Mouse (Mus musculus) kidney, embryonic 16.5 days (tissue): ENCODE results near the gene Gtf2h3. TPM values are rescaled to one million over a fixed set of nuclear protein-coding genes. Genes with fewer than 3 reads are reported as not detected.
"Not testable (repeated sequence)": the region's sequence is repeated elsewhere in the genome, so short reads cannot be mapped to it uniquely, and the experiment has no call there.

Source experiments
- ATAC-seq: fragments of 200-750 bp; cut with Nextera tagmentation; 2 replicates; pipeline ENCODE4 v1.8.0; 2017; ENCODE audit warnings: moderate TSS enrichment; ENCODE audit not compliant: low FRiP score, low TSS enrichment
- H3K27ac ChIP-seq: fragments of 300-500 bp; sonication (generic); 2 replicates; pipeline ENCODE4 v1.5.1; 2014; ENCODE audit warnings: low read length
- H3K27me3 ChIP-seq: fragments of 300-500 bp; sonication (generic); 2 replicates; pipeline ENCODE4 v1.6.1; 2014; ENCODE audit warnings: low read length, control low read depth, mixed read lengths; ENCODE audit not compliant: insufficient read depth
- H3K36me3 ChIP-seq: fragments of 300-500 bp; sonication (generic); 2 replicates; pipeline ENCODE4 v1.6.1; 2014; ENCODE audit warnings: low read length, control low read depth, mixed read lengths; ENCODE audit not compliant: insufficient read depth
- H3K4me1 ChIP-seq: fragments of 300-500 bp; sonication (generic); 2 replicates; pipeline ENCODE4 v1.6.1; 2014; ENCODE audit warnings: low read length, control low read depth, mixed read lengths; ENCODE audit not compliant: insufficient read depth
- H3K4me2 ChIP-seq: fragments of 300-500 bp; sonication (generic); replicated peaks from 2 replicates; pipeline ENCODE4 v1.6.1; 2014; ENCODE audit warnings: low read depth, low read length
- H3K4me3 ChIP-seq: fragments of 300-500 bp; sonication (generic); 2 replicates; pipeline ENCODE4 v1.5.1; 2014; ENCODE audit warnings: mild to moderate bottlenecking, low read length
- H3K9ac ChIP-seq: fragments of 300-500 bp; sonication (generic); replicated peaks from 2 replicates; pipeline ENCODE4 v1.6.1; 2014; ENCODE audit warnings: low read length
- H3K9me3 ChIP-seq: fragments of 300-500 bp; sonication (generic); 2 replicates; pipeline ENCODE4 v1.6.1; 2016; ENCODE audit warnings: low read length, control low read depth
- WGBS: fragments of 180-500 bp; shearing (Covaris S2); extraction: QIAGEN DNeasy Blood & Tissue Kit; methylation state at CpG from one replicate; pipeline ENCODE4 v1.1.7; 2014; 5-methylcytosine and 5-hydroxymethylcytosine counted together
- polyA plus RNA-seq: library from polyadenylated mRNA; unstranded; fragments of >200 nt; fragmentation: Nextera tagmentation; extraction: Ambion mirVana; gene quantifications from 2 replicates; pipeline ENCODE4 v1.2.1, GENCODE M21; 2015

Gtf2h3 gene
- polyA plus RNA-seq, 1 experiment from 2014 or later = 67.9 TPM

GRCm38 (mm10) chr5:124555145-124555544, 23.8 kb upstream of the Gtf2h3 start:
- H3K4me1 ChIP-seq = peaks cover 3% of the 10 kb centered on the region; the same call in 1 of the 2 replicates
- H3K27me3 ChIP-seq = no peaks in the 10 kb centered on the region
- 88% methylated on average over 1 of the region's 1 CpGs for WGBS
- H3K4me3 ChIP-seq = no peak overlapping the region
- H3K36me3 ChIP-seq = peaks cover 45% of the 10 kb centered on the region
- no peak for ATAC-seq
- no peak overlapping the region for H3K27ac ChIP-seq
- no peak overlapping the region for H3K4me2 ChIP-seq
- H3K9ac ChIP-seq = no peak overlapping the region
- no peaks in the 10 kb centered on the region for H3K9me3 ChIP-seq

DNA sequence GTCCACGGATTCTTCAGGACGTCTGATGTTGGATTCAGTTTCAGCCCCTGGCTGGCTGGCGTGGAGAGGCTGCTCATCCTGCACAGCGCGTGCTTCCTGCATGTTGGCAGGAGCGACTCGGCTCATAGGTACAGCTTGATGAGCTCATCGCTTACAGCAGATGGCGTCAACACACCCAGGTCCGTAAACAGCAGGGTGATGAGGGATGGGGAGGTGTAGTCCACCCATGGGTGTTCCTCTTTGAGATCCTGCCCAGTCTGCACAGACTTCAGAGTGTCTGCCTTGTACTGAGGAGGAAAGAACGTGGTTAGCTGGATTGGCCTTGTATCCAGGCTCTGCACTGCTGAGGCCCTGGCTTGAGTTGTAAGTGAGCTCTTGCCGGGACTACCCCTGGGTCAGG, 7.9 kb upstream of the Gtf2h3 start:
- Histone ChIP-seq H3K4me2 (no peak overlapping the region), H3K27ac (no peak overlapping the region), H3K9ac (no peak overlapping the region), H3K9me3 (no peaks in the 10 kb centered on the region), H3K4me3 (no peak overlapping the region), H3K36me3 (peaks cover 74% of the 10 kb centered on the region), H3K27me3 (no peaks in the 10 kb centered on the region), H3K4me1 (no peaks in the 10 kb centered on the region)
- ATAC-seq = no peak
- 88% methylated on average over 12 of the region's 12 CpGs for WGBS

DNA sequence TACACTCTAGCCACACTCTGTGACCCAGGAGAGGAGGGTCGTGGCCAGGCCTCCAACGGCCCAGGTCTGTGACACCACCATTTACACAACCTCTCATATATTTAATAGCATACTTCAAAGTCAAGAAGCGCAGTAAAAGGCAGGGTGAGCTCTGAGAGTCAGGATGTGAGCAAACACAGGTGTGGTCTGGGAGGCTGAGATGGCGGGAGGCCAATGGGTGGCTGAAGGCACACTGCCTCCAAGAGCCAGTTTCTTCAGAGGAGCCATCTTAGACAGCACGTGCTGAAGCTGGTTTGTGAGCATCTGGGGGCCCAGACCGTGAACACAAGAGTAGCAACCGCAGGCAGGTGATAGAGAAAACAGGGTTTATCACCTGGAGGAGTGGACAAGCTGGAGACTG, 3.5 kb upstream of the Gtf2h3 start:
- Histone ChIP-seq H3K4me3 (no peak overlapping the region), H3K36me3 (peaks cover 53% of the 10 kb centered on the region), H3K4me2 (no peak overlapping the region), H3K4me1 (peaks cover 17% of the 10 kb centered on the region), H3K27me3 (no peaks in the 10 kb centered on the region), H3K27ac (no peak overlapping the region), H3K9me3 (no peaks in the 10 kb centered on the region), H3K9ac (no peak overlapping the region)
- ATAC-seq = no peak
- 78% methylated on average over 7 of the region's 7 CpGs for WGBS

- H3K4me2 ChIP-seq = no peak overlapping the region
- ATAC-seq = no peak
- no peaks in the 10 kb centered on the region for H3K9me3 ChIP-seq
- H3K27me3 ChIP-seq = no peaks in the 10 kb centered on the region
- peaks cover 19% of the 10 kb centered on the region for H3K4me1 ChIP-seq
- WGBS = 91% methylated on average over 5 of the region's 5 CpGs
- H3K27ac ChIP-seq = no peak overlapping the region
- no peak overlapping the region for H3K9ac ChIP-seq
- H3K36me3 ChIP-seq = peaks cover 42% of the 10 kb centered on the region
- no peak overlapping the region for H3K4me3 ChIP-seq
These were observed 3.6 kb downstream of the Gtf2h3 start for GRCm38 (mm10) chr5:124582515-124582914.

- Histone ChIP-seq H3K4me1 (no peaks in the 10 kb centered on the region), H3K9ac (no peak overlapping the region), H3K4me2 (no peak overlapping the region), H3K36me3 (peaks cover 56% of the 10 kb centered on the region), H3K27me3 (no peaks in the 10 kb centered on the region), H3K9me3 (no peaks in the 10 kb centered on the region), H3K4me3 (no peak overlapping the region), H3K27ac (no peak overlapping the region)
- 99% methylated on average over 3 of the region's 3 CpGs for WGBS
- no peak for ATAC-seq
These were observed 13.8 kb downstream of the Gtf2h3 start for GRCm38 (mm10) chr5:124592768-124593167.

GRCm38 (mm10) chr5:124598224-124599174, 19.6 kb downstream of the Gtf2h3 start:
- H3K9ac ChIP-seq = peak overlapping the region; percentile 85
- 6% methylated on average over 30 of the region's 30 CpGs for WGBS

GRCm38 (mm10) chr5:124599726-124600125, 20.8 kb downstream of the Gtf2h3 start:
- 61% methylated on average over 8 of the region's 8 CpGs for WGBS
- not testable (repeated sequence) for H3K4me2 ChIP-seq

More at GRCm38 (mm10) chr5:124598224-124599174, 19.6 kb downstream of the Gtf2h3 start:
- peak; percentile 99 for ATAC-seq
- H3K27me3 ChIP-seq = no peaks in the 10 kb centered on the region
- H3K27ac ChIP-seq = no peak overlapping the region
- H3K36me3 ChIP-seq = peaks cover 19% of the 10 kb centered on the region
- no peaks in the 10 kb centered on the region for H3K9me3 ChIP-seq
- peaks cover 12% of the 10 kb centered on the region for H3K4me1 ChIP-seq
- H3K4me2 ChIP-seq = peak overlapping the region; percentile 82
- H3K4me3 ChIP-seq = peak overlapping the region; percentile 91

DNA sequence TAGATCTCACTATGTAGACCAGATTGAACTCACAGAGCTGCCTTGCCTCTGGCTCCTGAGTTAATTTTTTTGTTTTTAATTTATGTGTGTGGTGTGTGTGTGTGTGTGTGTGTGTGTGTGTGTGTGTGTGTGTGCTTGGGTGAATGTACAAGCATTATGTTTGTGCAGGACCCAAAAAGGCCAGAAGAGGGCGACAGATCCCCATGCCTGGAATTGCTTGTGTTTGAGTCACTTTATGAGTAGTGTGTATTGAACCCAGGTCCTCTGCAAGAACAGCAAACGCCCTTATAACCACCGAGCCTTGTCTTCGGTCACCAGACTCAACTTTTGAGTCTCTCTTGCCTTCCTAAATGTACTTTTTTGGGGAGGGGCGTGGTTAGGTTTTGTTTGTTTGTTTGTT, 23.4 kb downstream of the Gtf2h3 start:
- Histone ChIP-seq H3K4me2 (no peak overlapping the region), H3K4me3 (no peak overlapping the region), H3K9ac (no peak overlapping the region), H3K27ac (no peak overlapping the region), H3K4me1 (peaks cover 12% of the 10 kb centered on the region), H3K36me3 (no peaks in the 10 kb centered on the region; the same call in 1 of the 2 replicates), H3K9me3 (no peaks in the 10 kb centered on the region), H3K27me3 (no peaks in the 10 kb centered on the region)
- WGBS = 70% methylated on average over 5 of the region's 5 CpGs
- no peak for ATAC-seq

More at GRCm38 (mm10) chr5:124599726-124600125, 20.8 kb downstream of the Gtf2h3 start:
- not testable (repeated sequence) for H3K9me3 ChIP-seq, ATAC-seq, H3K4me3 ChIP-seq, H3K27me3 ChIP-seq, H3K9ac ChIP-seq, H3K27ac ChIP-seq
- Histone ChIP-seq H3K4me1 (peaks cover 12% of the 10 kb centered on the region), H3K36me3 (peaks cover 13% of the 10 kb centered on the region)

DNA sequence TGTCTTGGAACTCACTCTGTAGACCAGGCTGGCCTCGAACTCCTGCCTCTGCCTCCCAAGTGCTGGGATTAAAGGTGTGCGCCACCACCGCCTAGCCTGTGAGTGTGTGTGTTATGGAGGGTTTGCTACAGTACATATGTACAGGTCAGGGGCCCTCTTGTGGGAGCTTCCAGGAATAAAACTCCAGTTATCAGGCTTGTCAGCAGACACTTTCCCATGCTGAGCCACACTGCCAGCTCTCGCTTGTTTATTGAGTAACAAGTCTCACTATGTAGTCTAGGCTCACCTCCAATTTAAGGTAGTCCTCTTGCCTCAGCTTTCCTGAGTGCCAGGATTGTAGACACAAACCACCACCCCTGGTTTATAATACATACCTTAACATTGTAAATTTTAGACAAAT, 25.4 kb downstream of the Gtf2h3 start:
- Histone ChIP-seq H3K4me2 (no peak overlapping the region), H3K36me3 (peaks cover 2% of the 10 kb centered on the region; the same call in 1 of the 2 replicates), H3K4me3 (no peak overlapping the region), H3K27ac (no peak overlapping the region), H3K9ac (no peak overlapping the region), H3K4me1 (peaks cover 4% of the 10 kb centered on the region), H3K27me3 (no peaks in the 10 kb centered on the region), H3K9me3 (no peaks in the 10 kb centered on the region)
- 84% methylated on average over 4 of the region's 4 CpGs for WGBS
- no peak for ATAC-seq

DNA sequence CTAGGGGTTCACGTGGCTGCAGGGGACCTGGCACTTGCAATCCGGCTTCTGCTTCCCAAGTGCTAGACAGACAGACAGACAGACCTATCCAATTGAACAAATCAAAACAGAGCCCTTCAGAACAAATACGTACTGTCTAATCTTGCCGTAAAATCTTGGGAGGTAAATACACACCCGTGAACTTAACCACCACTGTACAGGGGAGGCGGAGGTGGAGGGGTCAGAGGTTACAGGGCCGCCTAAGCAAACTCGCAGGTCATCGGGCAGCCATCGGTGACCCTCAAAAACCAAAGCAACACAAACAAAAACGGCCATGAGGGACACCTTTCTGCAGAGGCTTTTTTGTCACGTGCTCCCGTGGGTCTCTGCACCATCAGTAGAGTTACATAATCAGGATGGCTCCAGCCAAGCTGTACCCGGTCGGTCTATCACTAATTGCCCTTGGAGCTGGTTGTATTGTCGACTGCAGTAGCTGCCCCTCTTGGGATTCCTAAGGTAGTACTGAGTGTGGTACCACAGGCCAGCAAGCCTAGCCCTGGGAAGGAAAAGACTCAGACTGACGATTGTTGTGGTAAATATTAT, 26.2 kb downstream of the Gtf2h3 start:
- Histone ChIP-seq H3K9me3 (no peaks in the 10 kb centered on the region), H3K4me2 (no peak overlapping the region), H3K36me3 (peaks cover 2% of the 10 kb centered on the region; the same call in 1 of the 2 replicates), H3K9ac (no peak overlapping the region), H3K27ac (no peak overlapping the region), H3K27me3 (no peaks in the 10 kb centered on the region), H3K4me1 (no peaks in the 10 kb centered on the region), H3K4me3 (no peak overlapping the region)
- WGBS = 70% methylated on average over 17 of the region's 17 CpGs
- no peak for ATAC-seq
